Mouse (Mus musculus) midbrain, postnatal 0 days (tissue): ENCODE results near the gene Ddt. TPM values are rescaled to one million over a fixed set of nuclear protein-coding genes. Genes with fewer than 3 reads are reported as not detected.

Experiments used
- ATAC-seq: fragments of 200-750 bp; cut with Nextera tagmentation; 2 replicates; pipeline ENCODE4 v1.8.0; 2017; ENCODE audit warnings: moderate number of reproducible peaks, mild to moderate bottlenecking, moderate TSS enrichment, moderate library complexity; ENCODE audit not compliant: low FRiP score
- DNase-seq: peaks from one replicate; pipeline ENCODE4 v3.0.0-alpha.2; 2015; ENCODE audit warnings: low spot score
- H3K27ac ChIP-seq: fragments of 300-500 bp; sonication (generic); 2 replicates; pipeline ENCODE4 v1.5.1; 2014; ENCODE audit warnings: low read depth, mild to moderate bottlenecking, low read length, mixed read lengths
- H3K27me3 ChIP-seq: fragments of 300-500 bp; sonication (generic); 2 replicates; pipeline ENCODE4 v1.6.1; 2014; ENCODE audit warnings: low read length, control low read depth, mixed read lengths; ENCODE audit not compliant: insufficient read depth
- H3K36me3 ChIP-seq: fragments of 300-500 bp; sonication (generic); 2 replicates; pipeline ENCODE4 v1.6.1; 2014; ENCODE audit warnings: low read length, control low read depth, mixed read lengths; ENCODE audit not compliant: insufficient read depth
- H3K4me1 ChIP-seq: fragments of 300-500 bp; sonication (generic); 2 replicates; pipeline ENCODE4 v1.6.1; 2014; ENCODE audit warnings: mild to moderate bottlenecking, control low read depth, antibody characterized with exemption, low read length, mixed read lengths; ENCODE audit not compliant: insufficient read depth
- H3K4me2 ChIP-seq: fragments of 300-500 bp; sonication (generic); 2 replicates; pipeline ENCODE4 v1.6.1; 2014; ENCODE audit warnings: low read depth, mild to moderate bottlenecking, low read length, mixed read lengths; ENCODE audit not compliant: poor library complexity, severe bottlenecking
- H3K4me3 ChIP-seq: fragments of 300-500 bp; sonication (generic); 2 replicates; pipeline ENCODE4 v1.5.1; 2014; ENCODE audit warnings: low read depth, mild to moderate bottlenecking, low read length, moderate library complexity
- H3K9ac ChIP-seq: fragments of 300-500 bp; sonication (generic); replicated peaks from 2 replicates; pipeline ENCODE4 v1.6.1; 2014; ENCODE audit warnings: mild to moderate bottlenecking, low read length, moderate library complexity, mixed read lengths; ENCODE audit not compliant: poor library complexity, severe bottlenecking
- H3K9me3 ChIP-seq: fragments of 300-500 bp; sonication (generic); 2 replicates; pipeline ENCODE4 v1.6.1; 2016; ENCODE audit warnings: low read length, control low read depth
- CTCF ChIP-seq: IDR thresholded peaks from 2 replicates; pipeline ENCODE4 v1.5.1; 2016; ENCODE audit warnings: antibody characterized with exemption, mild to moderate bottlenecking
- WGBS: fragments of 180-500 bp; shearing (Covaris S2); extraction: QIAGEN DNeasy Blood & Tissue Kit; methylation state at CpG from one replicate; pipeline ENCODE4 v1.1.7; 2014; 5-methylcytosine and 5-hydroxymethylcytosine counted together
- polyA plus RNA-seq: library from polyadenylated mRNA; unstranded; fragments of >200 nt; fragmentation: Nextera tagmentation; extraction: Ambion mirVana; gene quantifications from 2 replicates; pipeline ENCODE4 v1.2.1, GENCODE M21; 2015
- total RNA-seq: library from RNA; depleted of rRNA; stranded (reverse); fragments of >200 nt; gene quantifications from 2 replicates; pipeline ENCODE4 v1.2.3, GENCODE M21; 2014; rRNA removed

The Ddt gene
- total and polyA plus RNA-seq, 2 experiments from 2014 or later: 72.9 to 92.9 TPM

GRCm38 (mm10) chr10:75744017-75744416 is 29.2 kb downstream of the Ddt start:
- peak; percentile 89 for ATAC-seq
- Histone ChIP-seq H3K9me3 (no peaks in the 10 kb centered on the region), H3K4me3 (no peak overlapping the region), H3K36me3 (peaks cover 70% of the 10 kb centered on the region), H3K27me3 (no peaks in the 10 kb centered on the region), H3K9ac (no peak overlapping the region), H3K27ac (no peak overlapping the region), H3K4me2 (no peak overlapping the region), H3K4me1 (no peaks in the 10 kb centered on the region)
- peak; percentile 89 for DNase-seq
- peak; percentile 99 for TF ChIP-seq CTCF
- 47% methylated on average over 3 of the region's 3 CpGs for WGBS

- Histone ChIP-seq H3K4me2 (no peak overlapping the region), H3K9me3 (no peaks in the 10 kb centered on the region), H3K9ac (no peak overlapping the region), H3K27me3 (no peaks in the 10 kb centered on the region), H3K4me3 (no peak overlapping the region), H3K27ac (no peak overlapping the region), H3K36me3 (peaks cover 70% of the 10 kb centered on the region), H3K4me1 (no peaks in the 10 kb centered on the region)
- TF ChIP-seq CTCF: no peak
- ATAC-seq (no peak), DNase-seq (peak; percentile 5)
- 95% methylated on average over 12 of the region's 12 CpGs for WGBS
Observed at GRCm38 (mm10) chr10:75743369-75743768, 29.8 kb downstream of the Ddt start.

DNA sequence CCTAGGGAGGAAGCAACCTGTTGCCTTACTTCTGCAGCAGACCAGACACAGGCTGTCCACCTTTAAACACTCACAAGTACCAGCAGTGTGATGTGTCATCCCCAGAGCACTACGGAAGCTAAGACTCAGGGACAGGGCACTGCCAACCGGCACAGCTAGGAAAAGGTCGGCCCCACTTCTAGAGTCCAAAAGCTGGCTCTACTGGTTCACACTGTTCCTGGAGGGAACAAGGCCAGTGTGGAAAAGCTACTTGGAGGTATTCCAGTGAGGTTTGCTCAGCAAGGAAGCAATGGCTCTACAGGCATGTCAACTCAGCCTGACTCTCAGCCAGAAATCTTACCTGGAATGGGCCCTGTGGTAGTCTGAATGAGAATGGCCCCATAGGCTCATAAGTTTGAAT is 32.3 kb downstream of the Ddt start:
- no peak for TF ChIP-seq CTCF
- no peak overlapping the region for H3K9ac ChIP-seq
- peaks cover 57% of the 10 kb centered on the region for H3K36me3 ChIP-seq
- H3K4me2 ChIP-seq: no peak overlapping the region
- H3K4me1 ChIP-seq: no peaks in the 10 kb centered on the region
- no peaks in the 10 kb centered on the region for H3K27me3 ChIP-seq
- DNase-seq: no peak
- H3K4me3 ChIP-seq: no peak overlapping the region
- no peaks in the 10 kb centered on the region for H3K9me3 ChIP-seq
- no peak overlapping the region for H3K27ac ChIP-seq
- no peak for ATAC-seq
- 96% methylated on average over 3 of the region's 3 CpGs for WGBS

DNA sequence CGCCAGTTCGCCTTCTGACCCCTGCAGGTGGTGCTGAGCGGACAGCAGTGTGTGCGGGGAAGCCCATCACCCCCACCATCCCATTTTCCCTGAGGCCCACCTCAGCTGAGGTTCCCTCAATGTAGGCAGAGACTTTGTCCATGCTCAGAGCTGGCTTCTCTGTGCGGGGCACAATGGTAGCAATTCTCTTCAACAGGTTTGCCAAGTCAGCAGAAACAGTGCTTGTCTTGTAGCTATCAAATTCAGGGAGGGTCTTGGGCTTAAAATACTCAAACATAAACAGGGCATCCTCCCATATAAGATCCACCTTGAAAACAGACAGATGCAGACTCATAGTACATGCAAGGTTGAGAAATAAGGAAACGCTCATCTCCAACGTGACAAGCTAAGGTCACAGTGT is 47.8 kb downstream of the Ddt start:
- Histone ChIP-seq H3K4me3 (no peak overlapping the region), H3K9me3 (no peaks in the 10 kb centered on the region), H3K9ac (no peak overlapping the region), H3K27me3 (no peaks in the 10 kb centered on the region), H3K36me3 (peaks cover 67% of the 10 kb centered on the region), H3K4me2 (no peak overlapping the region), H3K27ac (no peak overlapping the region), H3K4me1 (no peaks in the 10 kb centered on the region)
- no peak for TF ChIP-seq CTCF
- 94% methylated on average over 7 of the region's 7 CpGs for WGBS
- DNase-seq (no peak), ATAC-seq (no peak)

Other genes with a start within 250 kb of the Ddt start
- gene Lrrc75b, start 213.1 kb downstream of the Ddt start, total RNA-seq: 41.4 and 44.2 TPM in 2 replicates
- 37.5 and 39.5 TPM in 2 replicates for gene Lrrc75b, start 213.1 kb downstream of the Ddt start, polyA plus RNA-seq
- gene Ggt1, start 211.8 kb downstream of the Ddt start, total RNA-seq: 1.4 and 5.4 TPM in 2 replicates
- 1.0 and 2.0 TPM in 2 replicates for gene Ggt1, start 211.8 kb downstream of the Ddt start, polyA plus RNA-seq
- 5.8 and 9.1 TPM in 2 replicates for gene Ggt5, start 184.1 kb downstream of the Ddt start, total RNA-seq
- gene Ggt5, start 184.1 kb downstream of the Ddt start, polyA plus RNA-seq: 1.3 and 2.4 TPM in 2 replicates
- gene Susd2, start 129.4 kb downstream of the Ddt start, total RNA-seq: 7.8 and 10.7 TPM in 2 replicates
- gene Susd2, start 129.4 kb downstream of the Ddt start, polyA plus RNA-seq: 4.8 and 6.4 TPM in 2 replicates
- gene Cabin1, start 9.1 kb downstream of the Ddt start, total RNA-seq: 83.4 and 93.3 TPM in 2 replicates
- 30.1 and 31.6 TPM in 2 replicates for gene Cabin1, start 9.1 kb downstream of the Ddt start, polyA plus RNA-seq
- not detected in 2 replicates for gene Gm20441, start 7.5 kb upstream of the Ddt start, total RNA-seq
- gene Gm20441, start 7.5 kb upstream of the Ddt start, polyA plus RNA-seq: not detected in 2 replicates
- 3.6 and 7.7 TPM in 2 replicates for gene Gstt3, start 8.0 kb upstream of the Ddt start, total RNA-seq
- gene Gstt3, start 8.0 kb upstream of the Ddt start, polyA plus RNA-seq: 2.5 and 2.8 TPM in 2 replicates
- 22.6 and 37.1 TPM in 2 replicates for gene Gstt1, start 25.2 kb upstream of the Ddt start, total RNA-seq
- gene Gstt1, start 25.2 kb upstream of the Ddt start, polyA plus RNA-seq: 21.4 and 26.2 TPM in 2 replicates
- not detected in 2 replicates for gene Gstt4, start 49.1 kb upstream of the Ddt start, total RNA-seq
- not detected in 2 replicates for gene Gstt4, start 49.1 kb upstream of the Ddt start, polyA plus RNA-seq
- gene Gstt2, start 64.0 kb upstream of the Ddt start, total RNA-seq: 2.0 and 5.5 TPM in 2 replicates
- gene Gstt2, start 64.0 kb upstream of the Ddt start, polyA plus RNA-seq: 7.7 and 10.7 TPM in 2 replicates
- 736 and 976 TPM in 2 replicates for gene Mif, start 86.8 kb upstream of the Ddt start, total RNA-seq
- gene Mif, start 86.8 kb upstream of the Ddt start, polyA plus RNA-seq: 1,685 and 1,800 TPM in 2 replicates
- gene Derl3, start 120.0 kb upstream of the Ddt start, total RNA-seq: 0.80 and 1.4 TPM in 2 replicates
- gene Derl3, start 120.0 kb upstream of the Ddt start, polyA plus RNA-seq: 0.58 and 1.4 TPM in 2 replicates
- gene Smarcb1, start 148.2 kb upstream of the Ddt start, total RNA-seq: 145 and 147 TPM in 2 replicates
- 205 and 219 TPM in 2 replicates for gene Smarcb1, start 148.2 kb upstream of the Ddt start, polyA plus RNA-seq
- 216 and 266 TPM in 2 replicates for gene Chchd10, start 159.7 kb upstream of the Ddt start, total RNA-seq
- gene Chchd10, start 159.7 kb upstream of the Ddt start, polyA plus RNA-seq: 221 and 260 TPM in 2 replicates
- 6.8 and 11.5 TPM in 2 replicates for gene Mmp11, start 163.1 kb upstream of the Ddt start, total RNA-seq
- 6.6 and 8.1 TPM in 2 replicates for gene Mmp11, start 163.1 kb upstream of the Ddt start, polyA plus RNA-seq
- gene Gm867, start 167.3 kb upstream of the Ddt start, total RNA-seq: 0.88 and 1.7 TPM in 2 replicates
- 1.6 TPM in 2 replicates for gene Gm867, start 167.3 kb upstream of the Ddt start, polyA plus RNA-seq
- gene Vpreb3, start 169.6 kb upstream of the Ddt start, total RNA-seq: not detected in 2 replicates
- gene Vpreb3, start 169.6 kb upstream of the Ddt start, polyA plus RNA-seq: 0.59 and 0.72 TPM in 2 replicates
- not detected in 2 replicates for gene Gm5134, start 181.1 kb upstream of the Ddt start, total RNA-seq
- not detected in 2 replicates for gene Gm5134, start 181.1 kb upstream of the Ddt start, polyA plus RNA-seq